Mouse (Mus musculus) lung, postnatal 10 days (tissue): ENCODE measurements around the gene Ets1.

Experiments used
- DNase-seq: peaks from one replicate; pipeline ENCODE4 v3.0.0; 2021

Gene Ets1

GRCm38 (mm10) chr9:32695492-32696190 is 59.6 kb downstream of the Ets1 start:
- DNase-seq: peak; percentile 98

DNA sequence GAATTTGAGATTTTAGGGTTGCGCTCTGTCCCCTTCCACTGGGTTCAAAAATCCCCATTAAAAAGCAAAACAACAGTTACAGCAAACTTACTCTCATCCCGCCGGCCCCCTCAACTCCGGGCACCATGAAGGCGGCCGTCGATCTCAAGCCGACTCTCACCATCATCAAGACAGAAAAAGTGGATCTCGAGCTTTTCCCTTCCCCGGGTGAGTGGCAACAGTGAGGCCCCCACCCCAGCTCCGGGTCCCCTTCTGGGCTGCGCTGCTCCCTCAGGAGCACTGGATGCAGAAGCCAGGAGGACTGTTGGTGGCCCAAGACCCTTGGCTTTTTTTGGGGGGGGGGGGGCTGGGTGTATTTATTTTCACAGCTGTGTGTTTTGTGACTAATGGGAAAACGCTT is 60.2 kb downstream of the Ets1 start:
- no peak for DNase-seq

DNA sequence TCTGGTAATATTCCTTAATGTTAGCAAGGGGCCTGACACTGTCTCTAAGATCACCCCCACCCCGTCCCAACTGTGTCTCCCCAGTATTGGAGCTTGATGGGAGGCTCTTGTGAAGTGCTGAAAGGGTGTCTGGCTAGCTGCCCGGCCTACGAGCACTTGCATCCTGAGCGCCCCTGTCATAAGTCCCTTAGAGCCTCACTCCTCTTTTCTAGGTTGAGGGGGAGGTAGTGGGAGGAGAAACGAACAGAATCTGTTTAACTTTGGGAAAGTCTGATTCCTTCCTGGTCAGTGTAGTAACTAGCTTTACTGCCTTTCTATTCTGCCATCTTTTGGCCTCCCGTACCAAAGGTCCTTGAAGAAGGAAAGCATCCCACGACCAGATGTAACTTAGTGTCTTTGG is 60.7 kb downstream of the Ets1 start:
- peak; percentile 88 for DNase-seq

- DNase-seq: no peak
Measured at GRCm38 (mm10) chr9:32697291-32698110, 61.5 kb downstream of the Ets1 start.

GRCm38 (mm10) chr9:32698766-32699165 is 62.7 kb downstream of the Ets1 start:
- DNase-seq: no peak

DNA sequence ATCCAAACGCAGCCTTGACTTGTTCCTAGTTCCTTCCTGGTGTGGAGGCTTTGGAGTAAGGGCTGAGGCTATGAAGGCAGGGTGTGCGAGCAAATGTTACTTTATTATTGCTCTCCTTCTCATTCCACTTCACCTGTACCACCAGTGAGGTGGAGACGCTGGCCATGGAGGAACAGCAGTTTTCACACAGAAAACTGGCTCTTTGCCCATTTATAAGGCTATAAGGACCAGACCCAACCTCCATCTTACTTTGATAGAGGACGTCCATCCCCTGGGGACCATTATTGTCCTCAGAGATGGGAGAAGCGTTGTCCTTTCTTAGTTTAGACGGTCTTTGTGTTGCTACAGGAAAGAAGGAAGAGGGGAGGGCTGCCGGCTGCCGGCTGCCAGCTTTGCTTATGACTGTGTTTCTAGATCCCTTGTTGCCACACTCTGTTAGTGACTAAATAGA is 63.4 kb downstream of the Ets1 start:
- DNase-seq: no peak

DNA sequence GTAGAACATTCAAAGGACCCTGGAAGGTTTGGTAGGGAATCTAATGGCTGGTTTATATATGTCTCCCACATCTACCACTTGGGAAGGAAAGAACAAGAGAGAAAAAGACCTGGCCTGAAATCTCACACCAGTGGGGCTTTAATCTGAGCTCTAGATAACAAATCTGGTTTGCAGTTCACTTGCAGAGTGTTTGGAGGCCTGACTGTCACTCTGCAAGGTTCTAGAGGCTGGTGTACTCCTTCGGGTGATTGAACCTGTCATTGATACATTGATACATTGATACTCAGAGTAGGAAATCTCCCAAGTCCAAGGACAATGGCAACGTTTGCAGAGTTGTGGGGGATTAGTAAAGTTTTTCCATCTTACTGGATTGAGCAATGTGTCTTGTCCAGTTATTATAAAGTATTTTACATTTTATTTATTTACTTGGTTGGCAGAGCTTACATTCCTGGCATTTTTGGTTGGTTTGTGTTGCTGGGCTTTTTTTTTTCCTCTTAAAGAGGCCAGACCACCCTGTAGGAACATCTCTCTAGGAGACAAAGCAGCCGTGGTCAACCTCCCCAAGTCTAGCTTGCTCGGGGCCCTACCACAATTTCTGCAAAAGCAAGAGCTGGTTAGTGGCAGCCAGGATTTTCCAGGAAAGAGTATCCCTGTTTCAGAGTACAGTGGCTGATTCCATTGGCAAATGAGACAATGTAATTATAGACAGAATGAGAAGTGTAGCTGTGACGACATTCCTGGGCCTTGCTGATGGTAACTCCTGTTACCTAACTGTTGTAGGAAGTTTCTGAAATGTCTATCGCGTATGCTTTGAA is 64.3 kb downstream of the Ets1 start:
- no peak for DNase-seq

GRCm38 (mm10) chr9:32701126-32701997 is 65.3 kb downstream of the Ets1 start:
- no peak for DNase-seq

- DNase-seq: no peak
Measured at GRCm38 (mm10) chr9:32701998-32702305, 65.9 kb downstream of the Ets1 start.

- DNase-seq: no peak
Measured at GRCm38 (mm10) chr9:32702836-32703395, 66.9 kb downstream of the Ets1 start.

DNA sequence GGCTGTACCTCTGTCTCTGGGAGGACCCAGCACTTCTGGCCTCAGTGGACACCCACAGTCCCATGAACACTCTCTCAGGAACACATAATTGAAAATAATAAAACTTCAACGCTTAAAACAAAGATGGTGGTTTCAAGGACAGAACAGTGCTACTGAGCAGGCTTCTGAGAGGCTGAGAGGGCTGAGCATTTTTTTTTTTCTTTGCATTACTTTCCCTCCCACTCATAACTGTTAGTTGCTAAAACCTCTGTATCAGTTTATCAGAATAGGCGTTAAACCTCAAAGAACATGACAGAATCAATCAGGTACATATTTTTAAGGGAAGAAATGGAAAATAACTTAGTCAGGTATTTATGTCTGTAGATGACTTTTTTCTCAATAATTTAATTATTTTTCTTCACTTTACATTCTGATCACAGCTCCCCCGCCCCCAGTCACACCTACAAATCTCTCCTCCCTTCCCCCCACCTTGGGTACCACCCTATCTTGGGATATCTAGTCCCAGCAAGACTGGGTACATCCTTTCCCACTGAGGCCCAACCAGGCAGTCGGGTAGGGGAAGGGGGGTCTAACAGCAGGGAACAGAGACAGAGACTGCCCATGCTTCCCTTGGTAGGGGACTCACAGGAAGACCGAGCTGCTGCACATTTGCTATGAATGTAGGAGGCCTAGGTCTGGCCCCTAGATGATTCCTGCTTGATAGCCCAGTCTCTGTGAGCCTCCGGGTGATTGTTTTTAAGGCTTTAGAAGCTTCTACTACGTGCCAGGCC is 68.1 kb downstream of the Ets1 start:
- no peak for DNase-seq

DNA sequence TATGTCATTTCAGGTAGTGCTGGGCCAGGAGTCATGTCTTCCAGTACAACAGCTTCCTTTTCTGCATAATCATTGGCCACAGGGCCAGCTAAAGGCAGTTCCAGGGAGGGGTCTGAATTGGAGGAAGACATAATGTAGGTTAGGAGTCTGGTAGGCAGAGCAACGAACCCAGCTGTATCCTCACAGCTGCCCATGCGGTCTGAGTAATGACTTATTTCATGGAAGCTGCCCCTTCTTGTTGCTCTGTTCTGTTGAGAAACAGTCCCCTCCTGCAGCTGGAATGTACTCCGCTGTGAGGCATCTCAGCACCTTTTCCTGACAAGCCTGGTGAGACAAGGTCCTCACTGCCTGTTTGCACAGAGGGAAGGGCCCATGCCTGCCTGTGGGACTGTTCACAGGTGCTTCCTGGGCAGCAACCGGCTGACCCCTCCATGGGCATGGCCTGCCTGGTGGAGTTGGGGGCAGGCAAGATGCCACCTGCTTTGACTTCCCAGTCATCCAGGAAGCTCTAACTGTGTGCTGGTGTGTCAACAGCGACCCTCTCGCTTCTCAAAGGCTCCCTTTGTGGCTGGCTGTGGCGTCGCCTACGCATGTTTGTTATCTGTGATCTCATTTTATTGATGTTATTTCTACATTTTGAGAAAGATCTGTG is 69.9 kb downstream of the Ets1 start:
- DNase-seq: no peak

DNA sequence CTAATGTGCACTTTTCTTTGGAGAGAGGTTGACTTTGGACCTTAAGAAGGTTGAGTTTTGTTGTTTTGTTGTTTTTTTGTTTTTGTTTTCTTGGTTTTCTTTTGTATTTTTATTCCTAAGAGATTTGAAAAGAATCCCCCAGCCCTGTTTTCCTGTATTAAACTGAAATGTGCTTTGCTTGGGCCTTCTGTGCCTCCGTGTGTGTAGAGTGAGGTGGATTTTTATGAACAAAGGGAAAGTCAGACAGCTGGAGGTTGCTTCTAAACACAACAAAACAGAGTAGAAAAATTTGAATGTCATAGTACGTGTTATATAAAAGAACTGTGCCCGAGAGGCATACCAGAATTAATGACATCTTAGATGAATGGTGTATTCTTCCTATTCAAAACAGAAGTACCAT is 71.4 kb downstream of the Ets1 start:
- no peak for DNase-seq

- no peak for DNase-seq
Measured at GRCm38 (mm10) chr9:32708491-32708890, 72.5 kb downstream of the Ets1 start.

DNA sequence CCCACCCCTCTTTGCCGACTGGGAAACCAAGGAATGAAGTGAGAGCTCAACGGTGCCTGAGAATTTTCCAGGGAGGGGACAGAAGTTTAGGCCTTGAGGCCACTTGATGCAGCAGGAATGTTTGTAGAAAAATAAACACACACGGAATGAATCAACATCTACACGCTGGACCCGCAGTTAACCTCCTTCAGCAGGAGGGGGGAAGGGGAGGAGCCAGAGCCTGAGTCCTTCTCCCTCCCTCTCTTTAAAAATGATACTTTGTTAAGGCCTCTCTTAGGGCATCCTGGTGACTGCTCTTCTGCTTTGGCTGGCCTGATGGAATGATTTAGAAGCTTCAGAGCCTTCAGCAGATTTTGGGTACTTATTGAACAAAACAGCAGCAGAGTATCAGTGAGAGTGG is 73.3 kb downstream of the Ets1 start:
- peak; percentile 83 for DNase-seq

- no peak for DNase-seq
Measured at GRCm38 (mm10) chr9:32709764-32710734, 74.0 kb downstream of the Ets1 start.

- DNase-seq: no peak
Measured at GRCm38 (mm10) chr9:32710987-32711652, 75.1 kb downstream of the Ets1 start.

DNA sequence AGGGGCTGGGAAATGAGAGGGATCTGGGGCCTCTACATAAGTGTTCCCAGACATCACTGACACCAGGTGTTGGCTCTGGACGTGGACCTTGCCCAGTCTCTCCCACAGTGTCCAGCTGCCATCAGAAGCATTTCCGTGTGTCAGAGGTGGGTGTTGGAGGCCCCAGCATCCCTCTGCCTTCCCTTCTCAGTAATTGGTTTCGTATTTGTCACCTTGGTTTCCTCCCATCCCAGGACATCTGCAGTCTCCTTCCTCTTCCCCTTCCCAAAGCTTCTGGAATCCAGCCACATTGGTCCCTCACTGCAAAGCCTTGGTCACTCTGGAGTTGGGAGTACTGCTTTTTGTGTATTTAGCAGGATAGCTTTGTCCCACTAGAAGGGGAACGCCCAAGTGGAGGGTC is 75.7 kb downstream of the Ets1 start:
- DNase-seq: no peak

DNA sequence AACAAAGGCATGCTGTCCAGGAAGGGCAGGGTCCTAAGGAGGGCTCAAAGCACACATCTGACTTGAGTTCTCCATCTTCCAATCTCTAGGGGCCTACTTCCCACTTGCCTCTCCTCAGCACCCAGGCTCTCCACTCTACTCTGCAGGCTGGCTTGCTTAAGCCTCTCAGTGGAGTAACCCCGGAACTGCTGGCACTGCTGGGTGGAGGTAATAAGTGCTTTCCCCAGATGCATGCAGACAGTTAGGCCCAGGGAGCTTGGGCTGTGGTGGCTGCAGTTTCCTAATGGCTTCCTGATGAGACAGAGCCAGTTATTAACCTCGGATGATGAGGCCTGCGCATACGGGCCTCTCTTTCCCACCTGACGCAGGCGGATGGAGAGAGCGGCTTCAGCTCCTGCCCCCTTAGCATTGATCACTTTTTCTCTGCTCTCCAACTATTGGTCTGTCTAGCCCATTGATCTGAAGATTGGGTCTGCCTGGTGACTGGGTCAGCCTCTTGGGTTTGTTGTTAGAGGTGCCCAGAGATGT is 76.4 kb downstream of the Ets1 start:
- DNase-seq: no peak
